Mouse (Mus musculus) heart, adult 2 months (tissue): Measurements from ENCODE around the gene Gde1. TPM values are rescaled to one million over a fixed set of nuclear protein-coding genes. Genes with fewer than 3 reads are reported as not detected.
A peak's percentile ranks its signal among the peaks of the same experiment; 100 is the strongest.

ENCODE experiments used
- DNase-seq, 2 experiments: peaks; one replicate each; pipeline ENCODE4 v3.0.0; 2021
- H3K27ac ChIP-seq: fragments of 200-600 bp; 2 replicates; pipeline ENCODE4 v1.8.1; 2022
- H3K27me3 ChIP-seq: fragments of 200-500 bp; 2 replicates; pipeline ENCODE4 v1.6.1; 2012; ENCODE audit warnings: mild to moderate bottlenecking, low read length, inconsistent platforms, mixed read lengths; ENCODE audit not compliant: control insufficient read depth, insufficient read depth
- H3K36me3 ChIP-seq: fragments of 200-500 bp; 2 replicates; pipeline ENCODE4 v1.6.1; 2012; ENCODE audit warnings: low read length, inconsistent platforms; ENCODE audit not compliant: control insufficient read depth, insufficient read depth
- H3K4me1 ChIP-seq: fragments of 200-500 bp; 2 replicates; pipeline ENCODE4 v1.6.1; 2011; ENCODE audit warnings: low read length; ENCODE audit not compliant: control insufficient read depth, insufficient read depth
- H3K4me3 ChIP-seq: fragments of 200-600 bp; 2 replicates; pipeline ENCODE4 v1.8.1; 2022
- H3K79me2 ChIP-seq: fragments of 200-500 bp; replicated peaks from 2 replicates; pipeline ENCODE4 v1.6.1; 2012; ENCODE audit warnings: mild to moderate bottlenecking, inconsistent platforms, low read length, moderate library complexity, mixed read lengths; ENCODE audit not compliant: control insufficient read depth, insufficient read depth
- H3K9ac ChIP-seq: fragments of 200-500 bp; 2 replicates; pipeline ENCODE4 v1.6.1; 2012; ENCODE audit warnings: low read depth, mild to moderate bottlenecking, control low read depth, inconsistent platforms, low read length, mixed read lengths
- CTCF ChIP-seq: fragments of 200-600 bp; IDR thresholded peaks from 2 replicates; pipeline ENCODE4 v1.8.1; 2022; ENCODE audit warnings: antibody characterized with exemption, mild to moderate bottlenecking, moderate library complexity
- EP300 ChIP-seq: fragments of 200-500 bp; IDR thresholded peaks from 2 replicates; pipeline ENCODE4 v1.6.1; 2011; ENCODE audit warnings: low read depth, low read length, control low read depth; ENCODE audit not compliant: insufficient read depth
- POLR2A ChIP-seq: fragments of 200-500 bp; IDR thresholded peaks from 2 replicates; pipeline ENCODE4 v1.6.1; 2011; ENCODE audit warnings: mild to moderate bottlenecking, low read depth, low read length, control low read depth; ENCODE audit not compliant: insufficient read depth
- WGBS: fragments of 180-500 bp; shearing (Covaris S2); methylation state at CpG from one replicate; pipeline ENCODE4 v1.1.7; 2018; 5-methylcytosine and 5-hydroxymethylcytosine counted together
- intact Hi-C: fragments of 180-260 bp; cut with DNase I; formaldehyde crosslinking; loops from one replicate; pipeline ENCODE4 v1.15.1; 2025
- long read RNA-seq: library from polyadenylated mRNA; stranded (forward); transcript quantifications from one replicate; pipeline ENCODE4 v2.0.0, GENCODE M21; 2021
- polyA plus RNA-seq: library from polyadenylated mRNA; depleted of rRNA; stranded (reverse); fragments of >200 nt; gene quantifications from 2 replicates; pipeline ENCODE4 v1.2.3, GENCODE M21; 2012; rRNA removed
- total RNA-seq, 2 experiments: library from RNA; stranded (reverse); gene quantifications; 2 replicates each; pipeline ENCODE4 v1.2.3; 2021

Gde1 gene
- total RNA-seq (10 to 100 TPM; 30.2 to 34.5 TPM), polyA plus RNA-seq (54.9 and 62.8 TPM in 2 replicates)
- long read RNA-seq, transcript Gde1-201 (6 exons, 1,582 nt), result major isoform, 29 of 34 reads
- long read RNA-seq, partial matches to known transcripts, result 0 of 34 reads
- long read RNA-seq, other reads (novel, unspliced or antisense), result 5 of 34 reads

DNA sequence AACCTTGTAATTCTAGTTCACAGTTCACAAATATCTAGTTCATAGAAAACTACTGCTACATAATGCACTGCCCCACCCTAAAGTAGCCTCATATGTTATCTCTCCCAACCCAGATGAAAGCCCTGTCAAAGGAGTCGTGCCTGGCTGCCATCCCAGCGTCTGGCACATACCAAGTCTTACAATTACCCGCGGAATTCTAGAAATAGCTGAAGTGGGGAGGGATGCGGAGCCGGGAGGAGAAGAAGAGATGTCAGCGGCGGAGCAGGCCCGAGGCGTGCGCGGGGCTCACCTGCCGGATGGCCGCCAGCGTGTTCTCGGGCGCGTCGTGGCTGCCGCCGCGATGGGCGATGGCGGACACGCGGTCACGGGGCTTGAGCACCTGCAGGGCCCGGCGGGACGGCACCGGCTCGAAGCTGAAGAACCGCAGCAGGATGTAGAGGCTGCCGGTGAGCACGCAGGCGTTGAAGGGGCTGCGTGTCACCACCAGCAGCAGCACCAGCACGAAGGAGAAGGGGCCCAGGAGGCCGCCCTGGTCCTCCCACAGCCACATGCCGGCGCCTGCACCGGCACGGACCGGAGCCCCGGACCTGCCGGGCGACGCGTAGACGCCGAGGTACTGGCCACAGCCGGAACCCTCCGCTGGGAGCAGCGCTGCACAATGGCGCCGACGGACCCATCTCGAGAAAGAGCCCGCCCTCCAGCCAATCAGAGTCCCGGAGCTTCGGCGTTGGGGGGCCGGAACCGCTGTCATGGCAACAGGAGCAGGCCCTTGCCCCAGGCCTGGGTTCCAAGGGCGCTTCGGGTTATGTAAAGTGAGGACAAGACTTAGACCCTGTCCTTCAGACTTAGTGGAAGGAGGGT lies at the start of gene Gde1:
Gene Gde1, minus strand, starts transcription at position 678 of the 861 bp plus-strand sequence.
- Histone ChIP-seq H3K36me3 (peaks cover 5% of the 10 kb centered on the region; the same call in 1 of the 2 replicates), H3K9ac (peak within 1 kb of the TSS; percentile 88), H3K27ac (peak within 1 kb of the TSS; percentile 81), H3K4me1 (no peaks in the 10 kb centered on the region; the same call in 1 of the 2 replicates), H3K79me2 (peaks cover 2% of the 10 kb centered on the region; the same call in 1 of the 2 replicates), H3K27me3 (no peaks in the 10 kb centered on the region), H3K4me3 (peak within 1 kb of the TSS; percentile 93)
- TF ChIP-seq EP300, result 0 out of 2 replicates have a peak, but pooled peaks have one; percentile 8
- peak; percentile 27 for TF ChIP-seq CTCF
- peak; percentile 63; the same call in 1 of the 2 replicates for TF ChIP-seq POLR2A
- peak; percentile 90 to 93 for DNase-seq
- intact Hi-C loops, result no loop called here
- under 1% methylated on average over 66 of the region's 66 CpGs for WGBS

DNA sequence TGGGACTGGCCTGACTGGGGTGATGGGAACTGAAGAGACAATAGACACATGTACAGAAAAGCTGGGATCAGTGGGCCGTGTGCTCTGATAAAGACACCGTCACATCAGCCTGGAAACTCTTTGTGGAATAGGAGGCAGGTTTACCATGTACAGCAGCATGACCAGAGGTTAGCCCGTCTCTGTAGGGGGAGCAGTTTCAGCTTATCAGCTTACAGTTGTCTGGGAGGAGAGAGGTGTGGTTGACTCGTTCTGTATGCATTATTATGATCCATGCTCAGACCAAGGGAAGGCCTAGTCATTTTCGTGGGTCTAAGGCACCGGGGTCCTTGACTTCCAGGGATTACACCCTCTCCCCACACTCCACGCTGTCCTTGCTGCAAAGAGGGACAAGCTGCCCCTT lies 46.0 kb upstream of the Gde1 start:
- 87% methylated on average over 7 of the region's 7 CpGs for WGBS
- Histone ChIP-seq H3K27me3 (no peaks in the 10 kb centered on the region), H3K4me3 (no peak overlapping the region), H3K79me2 (no peaks in the 10 kb centered on the region), H3K9ac (no peak overlapping the region), H3K36me3 (no peaks in the 10 kb centered on the region), H3K27ac (no peak overlapping the region), H3K4me1 (no peaks in the 10 kb centered on the region)
- no peak for DNase-seq
- TF ChIP-seq CTCF, result no peak
- TF ChIP-seq POLR2A, result no peak
- no peak for TF ChIP-seq EP300
- intact Hi-C loops, result no loop called here

DNA sequence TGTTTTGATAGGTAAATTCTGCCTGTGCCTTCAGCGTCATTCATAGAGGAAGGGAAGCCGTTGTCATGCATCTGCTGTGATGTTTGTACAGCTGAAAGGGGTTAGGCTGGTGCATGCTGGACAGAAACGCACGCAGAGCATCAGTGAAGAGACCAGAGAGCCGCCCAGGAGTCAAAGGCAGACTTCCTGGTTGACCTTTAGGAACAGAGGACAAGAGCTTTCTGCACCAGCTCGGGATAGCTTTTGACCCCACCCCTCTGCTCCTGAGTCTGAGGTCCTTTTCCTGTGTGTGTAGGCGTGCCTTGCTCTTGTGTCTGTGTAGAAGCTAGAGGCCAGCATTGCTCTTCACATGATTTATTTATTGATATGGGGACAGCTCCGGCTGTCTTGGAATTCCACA lies 44.1 kb upstream of the Gde1 start:
- intact Hi-C loops, result no loop called here
- 66% methylated on average over 8 of the region's 8 CpGs for WGBS
- H3K36me3 ChIP-seq, result no peaks in the 10 kb centered on the region
- H3K9ac ChIP-seq, result no peak overlapping the region
- TF ChIP-seq CTCF (no peak), EP300 (no peak), POLR2A (no peak)
- H3K27me3 ChIP-seq, result no peaks in the 10 kb centered on the region
- H3K4me1 ChIP-seq, result no peaks in the 10 kb centered on the region
- no peaks in the 10 kb centered on the region for H3K79me2 ChIP-seq
- no peak overlapping the region for H3K4me3 ChIP-seq
- H3K27ac ChIP-seq, result no peak overlapping the region
- no peak for DNase-seq

DNA sequence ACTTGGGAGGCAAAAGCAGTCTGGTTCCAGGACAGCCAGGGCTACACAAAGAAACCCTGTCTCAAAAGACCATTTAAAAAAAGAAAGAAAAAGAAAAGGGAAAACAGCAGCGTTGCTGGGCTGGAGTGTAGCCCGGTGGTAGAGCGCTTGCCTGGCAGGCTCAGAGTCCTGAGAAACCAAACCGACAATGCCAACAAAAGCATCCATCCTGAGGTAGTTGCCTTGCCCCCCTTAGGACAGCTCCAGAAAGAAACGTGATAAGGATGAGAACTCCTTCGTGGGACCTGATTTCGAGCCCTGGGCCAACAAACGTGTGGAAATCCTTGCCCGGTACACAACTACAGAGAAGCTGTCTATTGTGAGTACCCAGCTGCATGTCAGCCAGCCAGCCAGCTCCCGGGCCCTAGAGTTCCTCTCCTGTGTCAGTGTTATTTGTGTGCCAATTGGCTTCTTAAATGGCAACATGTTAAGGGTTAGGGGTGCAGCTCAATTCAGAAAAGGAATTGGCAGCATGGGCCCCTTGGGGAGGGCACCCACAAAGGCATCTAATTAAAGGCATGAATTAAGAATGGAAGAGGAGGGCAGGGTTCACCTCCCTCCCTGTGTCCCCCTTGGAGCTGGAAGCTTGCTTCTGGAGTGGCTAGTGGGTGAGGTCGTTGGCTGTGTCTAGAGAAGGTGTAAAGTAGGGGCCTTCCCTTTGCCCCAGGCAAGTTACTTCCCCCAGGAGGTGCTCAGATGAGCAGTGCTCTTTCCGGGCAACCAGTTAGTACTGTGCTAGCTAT lies 42.5 kb upstream of the Gde1 start:
- Histone ChIP-seq H3K4me3 (no peak overlapping the region), H3K36me3 (no peaks in the 10 kb centered on the region), H3K27ac (no peak overlapping the region), H3K4me1 (no peaks in the 10 kb centered on the region), H3K27me3 (no peaks in the 10 kb centered on the region), H3K9ac (no peak overlapping the region), H3K79me2 (no peaks in the 10 kb centered on the region)
- 88% methylated on average over 12 of the region's 12 CpGs for WGBS
- TF ChIP-seq POLR2A, result no peak
- TF ChIP-seq EP300, result no peak
- no peak for TF ChIP-seq CTCF
- DNase-seq, result no peak
- intact Hi-C loops, result no loop called here

DNA sequence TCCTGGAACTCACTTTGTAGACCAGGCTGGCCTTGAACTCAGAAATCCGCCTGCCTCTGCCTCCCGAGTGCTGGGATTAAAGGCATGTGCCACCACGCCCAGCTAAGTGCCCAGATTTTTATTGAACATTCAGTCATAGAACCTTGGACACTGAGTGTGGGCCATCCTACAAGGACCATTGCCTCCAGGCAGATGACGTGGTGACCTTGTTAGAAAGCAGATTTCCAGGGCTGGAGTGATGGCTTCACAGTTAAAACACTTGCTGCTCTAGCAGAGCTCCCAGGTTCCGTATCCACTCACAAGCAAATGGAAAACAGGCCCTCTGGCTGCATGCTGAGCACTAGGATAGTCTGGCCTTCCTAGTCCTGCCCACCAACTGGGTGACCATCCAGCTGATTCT lies 39.2 kb upstream of the Gde1 start:
- TF ChIP-seq POLR2A (no peak), EP300 (no peak), CTCF (no peak)
- no peak overlapping the region for H3K27ac ChIP-seq
- no peak overlapping the region for H3K9ac ChIP-seq
- H3K27me3 ChIP-seq, result no peaks in the 10 kb centered on the region
- WGBS, result 94% methylated on average over 5 of the region's 5 CpGs
- intact Hi-C loops, result no loop called here
- DNase-seq, result no peak
- H3K4me3 ChIP-seq, result no peak overlapping the region
- no peaks in the 10 kb centered on the region for H3K36me3 ChIP-seq
- H3K4me1 ChIP-seq, result peaks cover 6% of the 10 kb centered on the region
- H3K79me2 ChIP-seq, result no peaks in the 10 kb centered on the region
